Mouse (Mus musculus) liver, postnatal 0 days (tissue): ENCODE results near the gene Zmynd10. TPM values are rescaled to one million over a fixed set of nuclear protein-coding genes. Genes with fewer than 3 reads are reported as not detected.
A peak's percentile ranks its signal among the peaks of the same experiment; 100 is the strongest.

ENCODE experiments used
- ATAC-seq: fragments of 200-750 bp; cut with Nextera tagmentation; 2 replicates; pipeline ENCODE4 v1.8.0; 2017; ENCODE audit warnings: mild to moderate bottlenecking, moderate library complexity
- DNase-seq: peaks from one replicate; pipeline ENCODE4 v3.0.0-alpha.2; 2016
- H3K27ac ChIP-seq: fragments of 300-500 bp; sonication (generic); 2 replicates; pipeline ENCODE4 v1.5.1; 2014; ENCODE audit warnings: antibody characterized with exemption, moderate library complexity, mild to moderate bottlenecking, low read depth
- H3K27me3 ChIP-seq: fragments of 300-500 bp; sonication (generic); 2 replicates; pipeline ENCODE4 v1.6.1; 2014; ENCODE audit warnings: low read length, control low read depth, mixed read lengths; ENCODE audit not compliant: insufficient read depth
- H3K36me3 ChIP-seq: fragments of 300-500 bp; sonication (generic); replicated peaks from 2 replicates; pipeline ENCODE4 v1.6.1; 2014; ENCODE audit warnings: mild to moderate bottlenecking, control low read depth, low read length, moderate library complexity, mixed read lengths; ENCODE audit not compliant: insufficient read depth
- H3K4me1 ChIP-seq: fragments of 300-500 bp; sonication (generic); 2 replicates; pipeline ENCODE4 v1.6.1; 2014; ENCODE audit warnings: antibody characterized with exemption, mild to moderate bottlenecking, control low read depth; ENCODE audit not compliant: insufficient read depth
- H3K4me2 ChIP-seq: fragments of 300-500 bp; sonication (generic); 2 replicates; pipeline ENCODE4 v1.6.1; 2014; ENCODE audit warnings: low read depth, mild to moderate bottlenecking, low read length, moderate library complexity, mixed read lengths
- H3K4me3 ChIP-seq: fragments of 300-500 bp; sonication (generic); 2 replicates; pipeline ENCODE4 v1.5.1; 2014; ENCODE audit warnings: low read depth, low read length
- H3K9ac ChIP-seq: fragments of 300-500 bp; sonication (generic); replicated peaks from 2 replicates; pipeline ENCODE4 v1.6.1; 2014; ENCODE audit warnings: mild to moderate bottlenecking, moderate library complexity
- H3K9me3 ChIP-seq: fragments of 300-500 bp; sonication (generic); 2 replicates; pipeline ENCODE4 v1.6.1; 2016; ENCODE audit warnings: mild to moderate bottlenecking, control low read depth, low read length, mixed read lengths
- CTCF ChIP-seq: sonication (generic); IDR thresholded peaks from 2 replicates; pipeline ENCODE4 v1.5.1; 2016; ENCODE audit warnings: antibody characterized with exemption, low read depth
- EP300 ChIP-seq: IDR thresholded peaks from 2 replicates; pipeline ENCODE4 v1.6.1; 2016; ENCODE audit warnings: antibody characterized with exemption, low read depth, mild to moderate bottlenecking
- WGBS: fragments of 180-500 bp; shearing (Covaris S2); extraction: QIAGEN DNeasy Blood & Tissue Kit; methylation state at CpG from one replicate; pipeline ENCODE4 v1.1.7; 2014; ENCODE audit not compliant: insufficient replicate concordance; 5-methylcytosine and 5-hydroxymethylcytosine counted together
- polyA plus RNA-seq: library from polyadenylated mRNA; unstranded; fragments of >200 nt; fragmentation: Nextera tagmentation; extraction: Ambion mirVana; gene quantifications from 2 replicates; pipeline ENCODE4 v1.2.1, GENCODE M21; 2015

Zmynd10 gene
- polyA plus RNA-seq, 1 experiment from 2014 or later: 0.73 TPM

DNA sequence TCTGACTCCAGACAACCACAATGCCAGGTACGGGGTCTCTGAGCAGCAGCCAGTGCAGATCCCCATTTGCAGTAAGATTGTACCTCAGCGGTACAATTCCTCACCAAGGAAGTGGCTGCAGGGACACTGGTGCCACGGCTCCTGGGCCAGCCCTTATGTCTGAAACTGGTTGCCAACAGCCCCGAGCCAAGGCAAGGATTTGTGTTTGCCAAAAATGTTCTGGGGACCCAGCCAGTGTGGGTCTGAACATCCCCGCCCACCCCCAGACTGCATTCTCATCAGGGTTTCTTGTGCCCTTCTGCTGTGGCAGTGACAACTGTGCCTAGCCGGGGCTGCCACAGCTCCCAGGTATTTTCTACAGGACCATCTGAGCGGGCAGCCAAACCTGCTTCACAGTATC, 8.9 kb upstream of the Zmynd10 start:
- 91% methylated on average over 7 of the region's 7 CpGs for WGBS
- Histone ChIP-seq H3K9ac (no peak overlapping the region), H3K4me2 (no peak overlapping the region), H3K4me1 (peaks cover 45% of the 10 kb centered on the region), H3K27ac (no peak overlapping the region), H3K27me3 (no peaks in the 10 kb centered on the region), H3K36me3 (peaks cover 27% of the 10 kb centered on the region), H3K9me3 (no peaks in the 10 kb centered on the region), H3K4me3 (no peak overlapping the region)
- no peak for DNase-seq
- no peak for TF ChIP-seq EP300
- no peak for TF ChIP-seq CTCF
- no peak for ATAC-seq

DNA sequence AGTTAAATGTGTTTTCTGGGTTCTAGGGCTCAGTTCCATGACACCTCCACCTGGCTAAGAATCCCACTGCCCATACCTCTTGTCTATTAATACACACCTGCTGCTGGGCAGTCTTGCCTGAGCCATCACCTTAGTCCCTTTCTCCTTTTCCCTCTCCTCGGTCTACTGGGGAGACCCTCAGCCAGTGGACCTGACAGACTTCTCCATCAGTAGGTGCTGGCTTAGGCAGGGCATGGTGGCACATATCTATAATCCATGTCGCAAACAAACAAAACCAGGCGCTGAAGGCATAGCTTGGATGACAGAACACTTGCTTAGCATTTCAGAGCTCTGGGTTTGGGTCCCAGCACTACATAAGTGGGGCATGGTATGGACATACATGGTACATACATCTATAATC, 8.4 kb upstream of the Zmynd10 start:
- H3K27ac ChIP-seq: no peak overlapping the region
- DNase-seq: no peak
- H3K36me3 ChIP-seq: peaks cover 27% of the 10 kb centered on the region
- 83% methylated on average over 3 of the region's 3 CpGs for WGBS
- TF ChIP-seq CTCF: no peak
- ATAC-seq: no peak
- no peak overlapping the region for H3K9ac ChIP-seq
- H3K4me1 ChIP-seq: peaks cover 41% of the 10 kb centered on the region
- no peak overlapping the region for H3K4me3 ChIP-seq
- H3K27me3 ChIP-seq: no peaks in the 10 kb centered on the region
- H3K9me3 ChIP-seq: no peaks in the 10 kb centered on the region
- no peak overlapping the region for H3K4me2 ChIP-seq

DNA sequence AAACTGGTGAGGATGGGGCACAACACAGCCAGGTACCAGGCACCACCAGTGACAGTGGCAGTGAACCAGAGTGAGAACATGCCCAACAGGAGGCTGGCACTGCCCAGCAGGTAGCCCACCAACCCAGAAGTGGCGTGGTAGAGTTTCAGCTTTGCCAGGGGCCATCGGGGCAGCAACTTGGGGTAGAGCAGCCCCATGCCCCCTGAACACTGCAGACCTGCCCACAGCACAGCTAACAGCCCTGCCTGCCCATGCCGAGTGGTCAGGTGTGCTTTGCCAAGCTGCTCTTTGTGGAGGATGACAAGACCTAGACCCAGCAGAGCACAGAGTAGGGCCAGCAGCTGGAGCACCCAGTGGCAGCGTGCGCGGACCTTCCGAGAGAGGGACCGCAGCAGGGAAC, 7.2 kb upstream of the Zmynd10 start:
- no peak for TF ChIP-seq EP300
- no peak for TF ChIP-seq CTCF
- Histone ChIP-seq H3K4me1 (peaks cover 38% of the 10 kb centered on the region), H3K9ac (no peak overlapping the region), H3K27ac (no peak overlapping the region), H3K9me3 (no peaks in the 10 kb centered on the region), H3K36me3 (peaks cover 27% of the 10 kb centered on the region), H3K27me3 (no peaks in the 10 kb centered on the region), H3K4me2 (no peak overlapping the region), H3K4me3 (no peak overlapping the region)
- DNase-seq (no peak), ATAC-seq (no peak)
- 92% methylated on average over 8 of the region's 8 CpGs for WGBS

DNA sequence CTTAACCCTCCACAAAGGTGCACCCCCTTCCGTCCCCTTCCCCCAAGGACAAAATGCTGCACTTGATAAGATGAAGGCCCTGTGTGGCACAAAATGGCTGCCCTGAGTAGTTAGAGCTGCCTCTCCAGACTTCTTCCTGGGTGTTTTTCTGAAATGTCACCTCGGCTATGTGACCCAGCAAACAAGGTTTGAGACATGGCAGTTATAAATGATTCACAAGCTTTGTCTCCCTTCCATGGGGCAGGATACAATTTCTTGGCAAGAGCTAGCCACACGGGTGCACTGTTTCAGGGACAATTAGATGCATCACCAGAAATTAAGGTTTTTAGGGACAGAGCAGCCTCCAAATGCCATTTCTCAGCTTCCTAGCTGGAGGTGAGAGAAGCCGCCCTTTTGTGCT, 6.7 kb upstream of the Zmynd10 start:
- H3K4me3 ChIP-seq: no peak overlapping the region
- peaks cover 33% of the 10 kb centered on the region for H3K4me1 ChIP-seq
- no peaks in the 10 kb centered on the region for H3K9me3 ChIP-seq
- H3K4me2 ChIP-seq: no peak overlapping the region
- no peak overlapping the region for H3K27ac ChIP-seq
- no peaks in the 10 kb centered on the region for H3K27me3 ChIP-seq
- 0 out of 2 replicates have a peak, but pooled peaks have one; percentile 4 for TF ChIP-seq CTCF
- no peak for TF ChIP-seq EP300
- DNase-seq (no peak), ATAC-seq (no peak)
- 66% methylated on average over 4 of the region's 4 CpGs for WGBS
- peaks cover 30% of the 10 kb centered on the region for H3K36me3 ChIP-seq
- no peak overlapping the region for H3K9ac ChIP-seq

DNA sequence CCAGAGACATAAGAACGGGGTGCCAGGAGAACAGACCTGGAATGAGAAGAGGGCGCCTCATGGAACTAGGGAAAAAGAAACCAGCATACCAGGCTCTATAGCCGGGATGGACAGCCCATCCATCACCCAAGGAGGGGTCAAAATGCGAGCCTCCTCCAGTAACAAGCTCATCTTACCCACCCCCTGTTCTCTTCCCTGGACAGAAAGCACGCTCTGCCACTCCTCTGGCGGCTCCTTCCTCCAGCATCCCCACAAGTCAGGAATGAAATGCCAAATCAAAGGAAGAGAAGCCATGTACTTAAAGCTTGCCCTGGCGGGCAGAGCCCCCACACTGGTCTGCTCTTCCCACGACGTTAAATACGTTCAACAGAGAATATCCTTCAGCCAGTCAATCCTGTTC, 6.1 kb upstream of the Zmynd10 start:
- 50% methylated on average over 10 of the region's 10 CpGs for WGBS
- H3K9ac ChIP-seq: no peak overlapping the region
- peaks cover 30% of the 10 kb centered on the region for H3K36me3 ChIP-seq
- H3K4me1 ChIP-seq: peaks cover 28% of the 10 kb centered on the region
- H3K4me3 ChIP-seq: no peak overlapping the region
- no peaks in the 10 kb centered on the region for H3K9me3 ChIP-seq
- no peak for ATAC-seq
- peak overlapping the region; percentile 96 for H3K4me2 ChIP-seq
- no peak for TF ChIP-seq EP300
- TF ChIP-seq CTCF: no peak
- no peaks in the 10 kb centered on the region for H3K27me3 ChIP-seq
- H3K27ac ChIP-seq: no peak overlapping the region
- no peak for DNase-seq

DNA sequence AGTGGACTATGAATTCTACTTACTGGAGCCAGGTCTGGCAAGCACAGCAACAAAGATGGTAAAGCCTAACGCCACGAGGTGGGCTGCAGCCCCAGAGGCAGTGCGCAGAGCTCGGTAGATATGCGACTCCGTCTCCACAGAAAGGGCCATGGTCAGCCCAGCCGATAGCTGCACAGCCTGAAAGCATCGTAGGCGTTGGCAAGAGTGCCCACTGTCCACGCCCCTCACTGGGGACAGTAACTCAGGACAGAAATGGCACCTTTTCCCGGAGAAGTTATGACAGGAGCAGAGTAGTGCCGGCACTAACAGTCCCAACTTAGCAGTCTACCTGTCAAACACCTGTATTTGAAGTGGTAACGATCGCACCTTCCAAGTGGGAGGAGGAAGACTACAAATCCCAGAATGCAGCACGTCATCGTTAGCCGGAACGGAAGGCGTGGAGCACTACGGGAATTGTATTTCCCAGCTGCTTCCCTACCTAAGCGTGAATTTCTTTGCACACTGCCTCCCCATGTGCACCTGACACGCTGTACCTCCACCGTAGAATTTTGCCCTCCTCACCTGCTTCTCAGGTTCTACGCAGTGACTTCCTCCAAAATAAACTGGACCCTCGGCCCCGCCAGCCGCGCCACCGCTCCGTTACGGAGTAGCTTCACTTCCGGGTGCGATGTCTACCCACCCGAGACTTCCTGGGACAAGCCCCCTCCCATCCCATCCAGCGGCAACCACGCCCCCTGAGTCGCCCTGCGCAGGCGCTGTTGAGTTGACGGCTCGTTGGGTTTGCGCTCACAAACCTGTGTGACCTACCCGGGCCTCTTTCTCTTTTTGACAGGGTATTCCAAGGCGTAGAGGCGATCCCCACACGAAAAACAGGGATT, 5.4 kb upstream of the Zmynd10 start, which contains the start of the genes Cyb561d2 and Nprl2:
Cyb561d2 (minus strand) TSS at position 720 of the 878 bp plus-strand sequence.
Nprl2 (plus strand) TSS at position 753 of the 878 bp plus-strand sequence.
- H3K9ac ChIP-seq: peak within 1 kb of the TSS; percentile 64
- peaks cover 23% of the 10 kb centered on the region for H3K4me1 ChIP-seq
- peak within 1 kb of the TSS; percentile 96 for H3K4me2 ChIP-seq
- DNase-seq: peak; percentile 93
- peak within 1 kb of the TSS; percentile 68 for H3K27ac ChIP-seq
- H3K9me3 ChIP-seq: no peaks in the 10 kb centered on the region
- under 1% methylated on average over 46 of the region's 46 CpGs for WGBS
- peaks cover 30% of the 10 kb centered on the region for H3K36me3 ChIP-seq
- H3K27me3 ChIP-seq: no peaks in the 10 kb centered on the region
- peak; percentile 87 for ATAC-seq
- peak within 1 kb of the TSS; percentile 80 for H3K4me3 ChIP-seq
- TF ChIP-seq EP300 (no peak), CTCF (no peak)
